Mouse (Mus musculus) midbrain, embryonic 16.5 days (tissue): ENCODE measurements at regions not wholly inside any gene's neighbourhood (a gene's known extent, or its start where the extent isn't known, plus 50 kb on each side); places are given as distances from the start of the nearest gene placed in this dataset.

Experiments used
- ATAC-seq: fragments of 200-750 bp; cut with Nextera tagmentation; 2 replicates; pipeline ENCODE4 v1.8.0; 2017; ENCODE audit warnings: moderate TSS enrichment
- H3K27ac ChIP-seq: fragments of 300-500 bp; sonication (generic); 2 replicates; pipeline ENCODE4 v1.5.1; 2014; ENCODE audit warnings: mild to moderate bottlenecking, low read length, mixed read lengths
- H3K27me3 ChIP-seq: fragments of 300-500 bp; sonication (generic); 2 replicates; pipeline ENCODE4 v1.6.1; 2014; ENCODE audit warnings: low read depth, low read length, mixed read lengths; ENCODE audit not compliant: control insufficient read depth, insufficient read depth
- H3K36me3 ChIP-seq: fragments of 300-500 bp; sonication (generic); 2 replicates; pipeline ENCODE4 v1.6.1; 2014; ENCODE audit warnings: mild to moderate bottlenecking, low read length, moderate library complexity, mixed read lengths; ENCODE audit not compliant: control insufficient read depth, insufficient read depth
- H3K4me1 ChIP-seq: fragments of 300-500 bp; sonication (generic); 2 replicates; pipeline ENCODE4 v1.6.1; 2014; ENCODE audit warnings: mild to moderate bottlenecking, low read length, mixed read lengths; ENCODE audit not compliant: control insufficient read depth, insufficient read depth
- H3K4me2 ChIP-seq: fragments of 300-500 bp; sonication (generic); 2 replicates; pipeline ENCODE4 v1.6.1; 2014; ENCODE audit warnings: mild to moderate bottlenecking, low read length, mixed read lengths
- H3K4me3 ChIP-seq: fragments of 300-500 bp; sonication (generic); 2 replicates; pipeline ENCODE4 v1.5.1; 2014; ENCODE audit warnings: low read depth, mild to moderate bottlenecking, low read length, moderate library complexity, mixed read lengths
- H3K9ac ChIP-seq: fragments of 300-500 bp; sonication (generic); 2 replicates; pipeline ENCODE4 v1.6.1; 2014; ENCODE audit warnings: low read depth, low read length, mixed read lengths
- H3K9me3 ChIP-seq: fragments of 300-500 bp; sonication (generic); replicated peaks from 2 replicates; pipeline ENCODE4 v1.6.1; 2014; ENCODE audit warnings: mild to moderate bottlenecking, low read length, mixed read lengths; ENCODE audit not compliant: control insufficient read depth, poor library complexity, severe bottlenecking
- WGBS: fragments of 180-500 bp; shearing (Covaris S2); extraction: QIAGEN DNeasy Blood & Tissue Kit; methylation state at CpG from one replicate; pipeline ENCODE4 v1.1.7; 2014; 5-methylcytosine and 5-hydroxymethylcytosine counted together

- H3K9ac ChIP-seq: no peak overlapping the region
- H3K4me2 ChIP-seq: no peak overlapping the region
- no peak overlapping the region for H3K4me3 ChIP-seq
- no peak overlapping the region for H3K27ac ChIP-seq
- H3K27me3 ChIP-seq: no peaks in the 10 kb centered on the region
- no peaks in the 10 kb centered on the region; the same call in 1 of the 2 replicates for H3K4me1 ChIP-seq
- H3K36me3 ChIP-seq: no peaks in the 10 kb centered on the region
- 16% methylated on average over 9 of the region's 9 CpGs for WGBS
- ATAC-seq: no peak
- H3K9me3 ChIP-seq: no peaks in the 10 kb centered on the region
Measured at GRCm38 (mm10) chr4:125439856-125440255, 50.6 kb upstream of the Grik3 start.

- WGBS: 79% methylated on average over 13 of the region's 13 CpGs
- no peaks in the 10 kb centered on the region for H3K9me3 ChIP-seq
- no peak overlapping the region for H3K27ac ChIP-seq
- H3K27me3 ChIP-seq: no peaks in the 10 kb centered on the region
- H3K4me2 ChIP-seq: no peak overlapping the region
- no peaks in the 10 kb centered on the region; the same call in 1 of the 2 replicates for H3K4me1 ChIP-seq
- ATAC-seq: no peak
- H3K4me3 ChIP-seq: no peak overlapping the region
- no peak overlapping the region for H3K9ac ChIP-seq
- no peaks in the 10 kb centered on the region for H3K36me3 ChIP-seq
Measured at GRCm38 (mm10) chr4:125437161-125437822, 53.2 kb upstream of the Grik3 start.

GRCm38 (mm10) chr4:125433511-125433910 lies 57.0 kb upstream of the Grik3 start:
- Histone ChIP-seq H3K9ac (no peak overlapping the region), H3K4me2 (no peak overlapping the region), H3K9me3 (no peaks in the 10 kb centered on the region), H3K27me3 (no peaks in the 10 kb centered on the region), H3K27ac (no peak overlapping the region), H3K36me3 (no peaks in the 10 kb centered on the region), H3K4me3 (no peak overlapping the region), H3K4me1 (no peaks in the 10 kb centered on the region)
- 36% methylated on average over 3 of the region's 3 CpGs for WGBS
- no peak for ATAC-seq

GRCm38 (mm10) chr4:125431648-125432047 lies 58.9 kb upstream of the Grik3 start:
- H3K9ac ChIP-seq: no peak overlapping the region
- H3K27ac ChIP-seq: no peak overlapping the region
- H3K4me2 ChIP-seq: no peak overlapping the region
- ATAC-seq: no peak
- no peaks in the 10 kb centered on the region for H3K36me3 ChIP-seq
- no peak overlapping the region for H3K4me3 ChIP-seq
- H3K9me3 ChIP-seq: no peaks in the 10 kb centered on the region
- H3K4me1 ChIP-seq: no peaks in the 10 kb centered on the region
- H3K27me3 ChIP-seq: no peaks in the 10 kb centered on the region

- H3K4me1 ChIP-seq: no peaks in the 10 kb centered on the region
- H3K4me2 ChIP-seq: no peak overlapping the region
- no peak overlapping the region for H3K4me3 ChIP-seq
- H3K27me3 ChIP-seq: no peaks in the 10 kb centered on the region
- H3K36me3 ChIP-seq: no peaks in the 10 kb centered on the region
- WGBS: 66% methylated on average over 4 of the region's 4 CpGs
- H3K27ac ChIP-seq: no peak overlapping the region
- ATAC-seq: no peak
- H3K9ac ChIP-seq: no peak overlapping the region
- no peaks in the 10 kb centered on the region for H3K9me3 ChIP-seq
Measured at GRCm38 (mm10) chr4:125430845-125431244, 59.7 kb upstream of the Grik3 start.

GRCm38 (mm10) chr4:125428736-125429135 lies 61.8 kb upstream of the Grik3 start:
- no peaks in the 10 kb centered on the region for H3K36me3 ChIP-seq
- ATAC-seq: no peak
- no peaks in the 10 kb centered on the region for H3K4me1 ChIP-seq
- H3K9me3 ChIP-seq: no peaks in the 10 kb centered on the region
- H3K27me3 ChIP-seq: no peaks in the 10 kb centered on the region
- no peak overlapping the region for H3K27ac ChIP-seq
- no peak overlapping the region for H3K9ac ChIP-seq
- H3K4me2 ChIP-seq: no peak overlapping the region
- 86% methylated on average over 14 of the region's 14 CpGs for WGBS
- H3K4me3 ChIP-seq: no peak overlapping the region

GRCm38 (mm10) chr4:125420561-125421241 lies 69.8 kb upstream of the Grik3 start:
- 39% methylated on average over 5 of the region's 5 CpGs for WGBS
- Histone ChIP-seq H3K9me3 (no peaks in the 10 kb centered on the region), H3K27me3 (no peaks in the 10 kb centered on the region), H3K4me3 (no peak overlapping the region), H3K36me3 (no peaks in the 10 kb centered on the region), H3K4me2 (no peak overlapping the region), H3K4me1 (no peaks in the 10 kb centered on the region; the same call in 1 of the 2 replicates), H3K27ac (no peak overlapping the region), H3K9ac (no peak overlapping the region)
- no peak for ATAC-seq

- H3K27ac ChIP-seq: no peak overlapping the region
- WGBS: 51% methylated on average over 12 of the region's 12 CpGs
- H3K4me3 ChIP-seq: no peak overlapping the region
- H3K36me3 ChIP-seq: no peaks in the 10 kb centered on the region
- no peak overlapping the region for H3K9ac ChIP-seq
- no peak for ATAC-seq
- H3K4me1 ChIP-seq: peaks cover 2% of the 10 kb centered on the region; the same call in 1 of the 2 replicates
- H3K27me3 ChIP-seq: no peaks in the 10 kb centered on the region
- H3K4me2 ChIP-seq: no peak overlapping the region
- H3K9me3 ChIP-seq: no peaks in the 10 kb centered on the region
Measured at GRCm38 (mm10) chr4:125419491-125420255, 70.8 kb upstream of the Grik3 start.

- H3K9ac ChIP-seq: no peak overlapping the region
- peaks cover 12% of the 10 kb centered on the region for H3K4me1 ChIP-seq
- no peak overlapping the region for H3K4me2 ChIP-seq
- ATAC-seq: no peak
- peaks cover 4% of the 10 kb centered on the region; the same call in 1 of the 2 replicates for H3K27me3 ChIP-seq
- H3K36me3 ChIP-seq: no peaks in the 10 kb centered on the region
- H3K27ac ChIP-seq: no peak overlapping the region
- no peaks in the 10 kb centered on the region for H3K9me3 ChIP-seq
- H3K4me3 ChIP-seq: no peak overlapping the region
- WGBS: 15% methylated on average over 11 of the region's 11 CpGs
Measured at GRCm38 (mm10) chr4:125415308-125415707, 75.2 kb upstream of the Grik3 start.
